Mouse (Mus musculus) left cerebral cortex, adult 18-20 months (tissue): Measurements from ENCODE around the gene Zfp384. TPM values are rescaled to one million over a fixed set of nuclear protein-coding genes. Genes with fewer than 3 reads are reported as not detected.

Experiments used
- DNase-seq, 2 experiments: peaks; one replicate each; pipeline ENCODE4 v3.0.0; 2021 to 2022; ENCODE audit warnings: low spot score in 2 of 2, mixed read lengths in 1 of 2
- long read RNA-seq, 2 experiments: library from polyadenylated mRNA; stranded (forward); transcript quantifications; one replicate each; pipeline ENCODE4 v2.0.0; 2021
- total RNA-seq, 2 experiments: library from RNA; stranded (reverse); gene quantifications; 2 replicates each; pipeline ENCODE4 v1.2.3; 2021

Zfp384 gene
- 10 to 100 TPM; 45.9 to 47.6 TPM for total RNA-seq
- long read RNA-seq, experiment 1, transcript Zfp384-211 (4 exons, 3,200 nt), result major isoform, 5 of 51 reads
- long read RNA-seq, experiment 1, transcript Zfp384-203 (11 exons, 2,829 nt), result major isoform, 5 of 51 reads
- long read RNA-seq, experiment 1, partial matches to known transcripts, result 15 of 51 reads
- long read RNA-seq, experiment 1, other reads (novel, unspliced or antisense), result 24 of 51 reads
- long read RNA-seq, experiment 2, partial matches to known transcripts, result 4 of 18 reads
- long read RNA-seq, experiment 2, other reads (novel, unspliced or antisense), result 9 of 18 reads

- no peak for DNase-seq
These were observed at the start of gene Zfp384 for GRCm38 (mm10) chr6:125009129-125009180. Gene Zfp384, plus strand, starts transcription at chr6:125009145.

- no peak for DNase-seq
These were observed 49.0 kb upstream of the Zfp384 start for GRCm38 (mm10) chr6:124959960-124960359.

- no peak for DNase-seq
These were observed 47.9 kb upstream of the Zfp384 start for GRCm38 (mm10) chr6:124961021-124961420.

GRCm38 (mm10) chr6:124964638-124965037, 44.3 kb upstream of the Zfp384 start:
- DNase-seq, result no peak

GRCm38 (mm10) chr6:124965088-124965719, 43.7 kb upstream of the Zfp384 start, which contains the start of gene Cops7a:
Gene Cops7a, minus strand, starts transcription at chr6:124965538.
- DNase-seq, result peak; percentile 97 to 98

- no peak for DNase-seq
These were observed 43.2 kb upstream of the Zfp384 start for GRCm38 (mm10) chr6:124965747-124966146.

GRCm38 (mm10) chr6:124966466-124967118, 42.4 kb upstream of the Zfp384 start:
- DNase-seq, result peak in 1 of 2 experiments; percentile 10

- DNase-seq, result peak in 1 of 2 experiments; percentile 29
These were observed 41.2 kb upstream of the Zfp384 start for GRCm38 (mm10) chr6:124967766-124968165.

GRCm38 (mm10) chr6:124992241-124992640, 16.7 kb upstream of the Zfp384 start:
- DNase-seq, result no peak

GRCm38 (mm10) chr6:124993365-124993764, 15.6 kb upstream of the Zfp384 start:
- no peak for DNase-seq

GRCm38 (mm10) chr6:124993876-124994275, 15.1 kb upstream of the Zfp384 start:
- DNase-seq, result no peak

- DNase-seq, result no peak
These were observed 13.7 kb upstream of the Zfp384 start for GRCm38 (mm10) chr6:124995246-124995645.

GRCm38 (mm10) chr6:124995831-124996403, 13.0 kb upstream of the Zfp384 start:
- no peak for DNase-seq

- DNase-seq, result peak; percentile 85 to 87
These were observed 12.1 kb upstream of the Zfp384 start, which contains the start of gene Pianp for GRCm38 (mm10) chr6:124996551-124997501. Gene Pianp, plus strand, starts transcription at chr6:124996694.

GRCm38 (mm10) chr6:124998066-124998465, 10.9 kb upstream of the Zfp384 start:
- DNase-seq, result peak; percentile 48 to 70

GRCm38 (mm10) chr6:124999091-124999490, 9.9 kb upstream of the Zfp384 start:
- no peak for DNase-seq

GRCm38 (mm10) chr6:124999546-124999945, 9.4 kb upstream of the Zfp384 start:
- DNase-seq, result no peak

- no peak for DNase-seq
These were observed 5.2 kb upstream of the Zfp384 start for GRCm38 (mm10) chr6:125003706-125004105.

GRCm38 (mm10) chr6:125005086-125005485, 3.9 kb upstream of the Zfp384 start:
- no peak for DNase-seq

GRCm38 (mm10) chr6:125008060-125008459, 885 bp upstream of the Zfp384 start:
- DNase-seq, result no peak

GRCm38 (mm10) chr6:125008586-125009128, 288 bp upstream of the Zfp384 start:
- DNase-seq, result peak; percentile 96 to 98
